Mouse (Mus musculus) cortical plate, adult 2 months (tissue): ENCODE data around the gene Rpl18. TPM values are rescaled to one million over a fixed set of nuclear protein-coding genes. Genes with fewer than 3 reads are reported as not detected.

Experiments
- H3K27ac ChIP-seq: fragments of 200-500 bp; 2 replicates; pipeline ENCODE4 v1.5.1; 2012; ENCODE audit warnings: low read length, control low read depth, inconsistent platforms; ENCODE audit not compliant: insufficient read depth
- H3K4me1 ChIP-seq: fragments of 200-500 bp; 2 replicates; pipeline ENCODE4 v1.6.1; 2011; ENCODE audit warnings: low read length; ENCODE audit not compliant: control insufficient read depth, insufficient read depth
- H3K4me3 ChIP-seq: fragments of 200-500 bp; 2 replicates; pipeline ENCODE4 v1.5.1; 2011; ENCODE audit warnings: mild to moderate bottlenecking, low read length, control low read depth; ENCODE audit not compliant: insufficient read depth
- CTCF ChIP-seq: fragments of 200-500 bp; IDR thresholded peaks from 2 replicates; pipeline ENCODE4 v1.5.1; 2011; ENCODE audit warnings: mild to moderate bottlenecking, control low read depth, low read length; ENCODE audit not compliant: insufficient read depth; ENCODE audit errors: extremely low read depth
- POLR2A ChIP-seq: fragments of 200-500 bp; IDR thresholded peaks from 2 replicates; pipeline ENCODE4 v1.6.1; 2011; ENCODE audit warnings: mild to moderate bottlenecking, low read length, control low read depth; ENCODE audit not compliant: insufficient read depth; ENCODE audit errors: extremely low read depth
- polyA plus RNA-seq: library from polyadenylated mRNA; depleted of rRNA; stranded (reverse); fragments of >200 nt; gene quantifications from 2 replicates; pipeline ENCODE4 v1.2.3, GENCODE M21; 2012

Gene Rpl18
- polyA plus RNA-seq, 1 experiment = 255 TPM

- TF ChIP-seq POLR2A (peak; percentile 47; the same call in 1 of the 2 replicates), CTCF (peak; percentile 99)
- Histone ChIP-seq H3K27ac (0 out of 2 replicates have a peak overlapping the region, but pooled peaks have one; percentile 13), H3K4me1 (no peaks in the 10 kb centered on the region), H3K4me3 (no peak overlapping the region)
Measured at GRCm38 (mm10) chr7:45682144-45683126, 32.8 kb upstream of the Rpl18 start.

- Histone ChIP-seq H3K4me1 (no peaks in the 10 kb centered on the region), H3K4me3 (no peak within 1 kb of the TSS), H3K27ac (no peak within 1 kb of the TSS)
- no peak for TF ChIP-seq POLR2A
- TF ChIP-seq CTCF = no peak
Measured at GRCm38 (mm10) chr7:45683396-45684050, 31.7 kb upstream of the Rpl18 start, which contains the start of gene Ntn5. TSS of gene Ntn5 (plus strand) at chr7:45684022.

GRCm38 (mm10) chr7:45685811-45686210 is 29.4 kb upstream of the Rpl18 start:
- Histone ChIP-seq H3K27ac (no peak overlapping the region), H3K4me3 (no peak overlapping the region), H3K4me1 (peaks cover 1% of the 10 kb centered on the region; the same call in 1 of the 2 replicates)
- TF ChIP-seq CTCF (no peak), POLR2A (no peak)

- Histone ChIP-seq H3K4me1 (peaks cover 1% of the 10 kb centered on the region; the same call in 1 of the 2 replicates), H3K4me3 (no peak overlapping the region), H3K27ac (no peak overlapping the region)
- TF ChIP-seq POLR2A (no peak), CTCF (no peak)
Measured at GRCm38 (mm10) chr7:45686841-45687240, 28.4 kb upstream of the Rpl18 start.

- no peak overlapping the region for H3K27ac ChIP-seq
- H3K4me3 ChIP-seq = no peak overlapping the region
- TF ChIP-seq CTCF = no peak
- TF ChIP-seq POLR2A = no peak
- peaks cover 1% of the 10 kb centered on the region; the same call in 1 of the 2 replicates for H3K4me1 ChIP-seq
Measured at GRCm38 (mm10) chr7:45689099-45689498, 26.2 kb upstream of the Rpl18 start.

- H3K4me1 ChIP-seq = peaks cover 1% of the 10 kb centered on the region; the same call in 1 of the 2 replicates
- TF ChIP-seq POLR2A (no peak), CTCF (no peak)
- H3K27ac ChIP-seq = no peak overlapping the region
- H3K4me3 ChIP-seq = no peak overlapping the region
Measured at GRCm38 (mm10) chr7:45689800-45690199, 25.5 kb upstream of the Rpl18 start.

GRCm38 (mm10) chr7:45692364-45692763 is 22.9 kb upstream of the Rpl18 start:
- TF ChIP-seq POLR2A = no peak
- TF ChIP-seq CTCF = no peak
- Histone ChIP-seq H3K4me1 (peaks cover 1% of the 10 kb centered on the region; the same call in 1 of the 2 replicates), H3K27ac (no peak overlapping the region), H3K4me3 (no peak overlapping the region)

- Histone ChIP-seq H3K4me3 (no peak within 1 kb of the TSS), H3K27ac (no peak within 1 kb of the TSS), H3K4me1 (peaks cover 1% of the 10 kb centered on the region; the same call in 1 of the 2 replicates)
- no peak for TF ChIP-seq POLR2A
Measured at GRCm38 (mm10) chr7:45693921-45694591, 21.2 kb upstream of the Rpl18 start, which contains the start of gene Sec1. TSS of gene Sec1 (minus strand) at chr7:45694402.

GRCm38 (mm10) chr7:45695098-45695497 is 20.2 kb upstream of the Rpl18 start:
- H3K4me3 ChIP-seq = no peak overlapping the region
- TF ChIP-seq CTCF (no peak), POLR2A (no peak)
- peaks cover under 1% of the 10 kb centered on the region; the same call in 1 of the 2 replicates for H3K4me1 ChIP-seq
- H3K27ac ChIP-seq = no peak overlapping the region
